ENCODE assay signal across 16 mouse cellular contexts in the genomic region with DNA sequence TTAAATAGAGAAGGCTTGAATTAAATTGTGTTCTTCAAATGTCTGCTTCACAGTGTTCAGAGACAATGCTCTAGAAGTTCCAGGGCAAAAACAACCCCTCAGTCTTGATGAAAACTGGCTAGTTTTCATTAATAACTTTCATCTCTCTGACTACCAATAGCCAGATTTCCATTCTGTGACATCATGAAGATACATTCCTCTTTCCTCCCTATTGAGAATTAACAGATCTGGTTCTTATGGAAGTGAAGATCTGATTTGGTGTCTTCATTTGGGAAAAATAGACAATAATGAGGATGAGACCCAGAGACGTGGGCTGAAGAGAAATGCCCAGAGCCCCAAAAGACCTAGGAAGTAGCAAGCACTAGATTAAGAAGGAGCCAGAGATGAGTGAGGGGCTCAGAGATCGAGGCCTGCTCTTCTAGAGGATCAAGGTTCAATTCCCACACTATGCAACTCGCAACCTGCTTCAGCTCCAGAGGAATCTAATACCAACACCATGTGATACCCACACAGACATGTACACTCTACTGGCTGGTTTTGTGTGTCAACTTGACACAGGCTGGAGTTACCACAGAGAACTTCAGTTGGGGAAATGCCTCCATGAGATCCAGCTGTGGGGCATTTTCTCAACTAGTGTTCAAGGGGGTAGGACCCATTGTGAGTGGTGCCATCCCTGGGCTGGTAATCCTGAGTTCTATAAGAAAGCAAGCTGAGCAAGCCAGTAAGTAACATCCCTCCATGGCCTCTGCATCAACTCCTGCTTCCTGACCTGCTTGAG.
DNase-seq lines count a peak whose midpoint lies in the region.
"Had no signal": no experiment of that assay in that cellular context is flagged by ENCODE, and none has a peak within 500 bp of the region (broad histone marks: within the 10 kb centered on the region; RNA-seq: fewer than 3 reads in every experiment).

No protein-coding gene starts in this region.

- DNase-seq in 3T3-L1 (ENCODE audit: low read depth, low spot score) (peak; percentile 94), adipocyte (ENCODE audit: low spot score) (peak; percentile 94)
- no peak for DNase-seq in lung, postnatal 14 days
- DNase-seq in spleen, adult 18-20 months = no peak
- DNase-seq: adrenal gland, adult 2 months; adrenal gland, adult 8-10 months; adrenal gland, postnatal 10 days; adrenal gland, postnatal 14 days; adrenal gland, postnatal 25 days; adrenal gland, postnatal 36 days; B cell, adult 2 months; cerebellum, adult 11 months; cerebellum, adult 11-12 months; cerebellum, adult 18-20 months; cerebellum, adult 2 months; cerebellum, adult 8-10 months had no signal

Comparison
In these comparisons a context has a peak if more than half of its experiments do, and no peak if none do; other contexts are left out.
1. DNase-seq: peak in 3T3-L1 (single experiment) and adipocyte (single experiment); none in lung, postnatal 14 days (single experiment) and spleen, adult 18-20 months (0 of 2).